Mouse (Mus musculus): Measurements from ENCODE around the gene B4galt5. TPM values are rescaled to one million over a fixed set of nuclear protein-coding genes. Genes with fewer than 3 reads are reported as not detected.
A peak's percentile ranks its signal among the peaks of the same experiment; 100 is the strongest.

B4galt5 gene
- total RNA-seq, 2 experiments from 2014 or later, result 40.0 to 41.0 TPM

DNA sequence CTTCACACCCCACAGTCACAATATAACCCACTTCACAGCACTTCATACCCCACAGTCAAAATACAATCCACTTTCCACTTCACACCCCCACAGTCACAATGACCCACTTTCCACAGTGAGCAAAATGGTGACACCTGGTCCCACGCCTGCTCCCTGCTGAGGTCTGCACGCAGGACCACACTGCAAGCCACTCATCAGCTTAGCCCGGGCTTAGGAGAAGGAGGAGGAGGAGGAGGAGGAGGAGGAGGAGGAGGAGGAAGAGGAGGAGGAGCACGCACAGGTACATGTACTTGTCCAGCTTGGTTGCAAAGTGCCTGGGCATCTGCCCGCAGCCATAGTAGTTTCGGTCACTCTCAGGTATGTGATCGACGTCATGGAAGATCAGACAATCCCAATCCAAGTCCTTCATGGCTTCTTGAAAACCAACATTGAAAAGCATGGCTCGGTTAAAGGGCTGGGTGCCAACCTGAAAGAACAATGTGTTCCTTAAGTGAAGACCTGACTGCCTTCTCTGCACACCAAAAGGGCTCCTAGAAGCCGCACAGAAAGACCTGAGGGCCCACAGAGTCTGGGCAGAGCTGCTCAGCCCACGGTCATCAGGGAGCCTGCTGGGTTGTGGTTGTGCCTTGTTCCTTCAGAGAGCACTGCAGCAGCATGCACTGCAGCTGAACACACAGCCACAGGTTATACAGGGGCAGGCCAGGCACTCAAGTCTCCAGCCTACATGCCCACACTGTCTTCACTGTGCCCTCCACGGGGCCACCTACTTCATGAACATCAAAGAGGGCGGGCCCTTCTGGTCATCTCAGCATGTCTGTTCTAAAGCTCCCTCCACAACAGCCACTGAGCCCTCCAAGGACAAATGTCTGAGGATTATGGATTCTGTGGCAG is 43.4 kb downstream of the B4galt5 start:
- DNase-seq (ENCODE audit: low spot score in 2 of 2), result peak in 1 of 2 experiments; percentile 12

DNA sequence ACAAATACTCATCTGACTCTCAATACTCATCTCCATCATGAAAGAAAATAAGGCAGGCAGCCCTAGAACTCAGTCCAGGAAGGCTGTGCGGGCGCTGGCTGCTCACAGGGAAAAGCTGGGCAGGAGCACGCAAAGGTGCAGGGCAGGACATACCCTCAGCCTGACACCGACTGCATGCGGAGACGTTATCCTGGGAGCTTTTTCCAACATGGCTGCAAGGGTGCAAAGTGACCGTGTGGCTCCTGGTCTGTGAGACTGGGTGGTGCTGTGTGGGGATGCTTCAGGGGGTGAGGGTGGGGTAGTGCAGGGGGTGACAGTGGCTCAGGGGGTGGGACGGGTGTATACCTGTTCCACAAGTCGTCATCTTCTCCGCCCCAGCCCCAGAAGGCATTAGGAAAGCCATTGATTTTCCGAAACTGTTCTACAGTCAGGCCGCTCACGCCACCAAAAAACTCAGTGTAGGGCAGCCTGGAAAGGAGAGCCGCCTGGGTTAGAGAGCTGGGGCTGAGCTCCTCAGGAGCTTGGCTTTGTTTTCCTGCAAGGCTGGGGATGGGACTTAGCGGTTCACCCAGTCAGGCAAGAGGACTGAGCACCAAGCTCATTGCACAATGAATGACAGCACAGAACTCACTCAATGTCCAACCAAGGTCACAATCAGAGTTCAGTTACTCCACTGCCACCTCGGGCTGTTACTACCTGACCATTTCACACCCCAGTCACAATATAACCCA is 44.2 kb downstream of the B4galt5 start:
- peak in 1 of 2 experiments; percentile 12 for DNase-seq (ENCODE audit: low spot score in 2 of 2)

DNA sequence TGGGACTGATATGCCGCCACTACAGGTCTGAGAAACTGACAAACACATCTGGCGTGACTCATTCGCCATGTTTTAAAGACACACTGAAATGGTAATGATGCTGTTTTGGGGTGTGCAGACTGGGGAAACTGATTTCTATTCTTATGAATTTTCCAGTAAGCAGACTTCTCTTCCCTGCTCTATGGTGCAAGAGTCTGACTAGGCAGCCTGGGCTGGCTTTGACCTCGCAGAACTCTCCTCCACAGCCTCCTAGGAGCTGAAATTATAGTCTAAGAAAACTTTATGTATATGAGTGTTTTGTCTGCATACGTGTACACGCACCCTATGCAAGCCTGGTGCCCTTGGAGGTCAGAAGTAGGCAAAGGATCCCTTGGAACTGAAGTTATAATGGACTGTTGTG is 45.2 kb downstream of the B4galt5 start:
- DNase-seq (ENCODE audit: low spot score in 2 of 2), result peak in 1 of 2 experiments; percentile 9

DNA sequence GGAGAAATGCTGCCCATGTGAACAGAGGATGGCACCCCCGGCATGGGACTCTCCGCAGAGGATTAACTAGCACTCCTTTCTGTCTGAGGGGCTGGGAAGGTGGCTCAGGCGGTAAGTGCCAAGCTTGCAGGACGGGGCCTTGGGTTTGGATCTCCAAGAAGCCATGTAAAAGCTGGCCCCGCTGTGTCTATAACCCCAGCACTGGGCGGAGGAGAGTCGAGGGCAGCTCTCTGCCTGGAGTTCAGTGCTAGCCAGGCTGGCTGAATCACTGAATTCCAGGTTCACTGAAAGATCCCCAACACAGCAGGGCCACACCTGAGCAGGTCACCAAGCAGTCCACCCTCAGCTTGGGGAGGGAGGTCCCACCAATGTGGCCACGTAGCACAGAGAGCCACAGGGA is 45.8 kb downstream of the B4galt5 start:
- DNase-seq (ENCODE audit: low spot score in 2 of 2), result peak in 1 of 2 experiments; percentile 12

DNA sequence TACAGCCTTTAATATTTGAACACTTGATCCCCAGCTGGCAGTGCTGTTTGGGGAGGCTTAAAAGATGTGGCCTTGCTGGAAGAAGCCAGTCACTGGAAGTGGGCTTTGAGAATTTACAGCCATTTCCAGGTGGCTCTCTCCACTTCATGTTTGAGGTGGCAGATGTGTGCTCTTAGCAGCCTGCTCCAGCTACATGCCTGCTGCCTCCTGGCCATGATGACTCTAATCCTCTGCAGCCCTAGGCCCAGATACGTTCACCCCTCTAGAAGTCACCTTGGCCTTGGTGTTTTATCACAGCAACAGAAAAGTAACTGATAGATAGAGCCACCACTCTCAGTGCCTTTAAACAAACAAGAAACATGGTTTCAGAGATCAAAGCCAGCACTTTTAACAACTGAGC is 46.3 kb downstream of the B4galt5 start:
- DNase-seq (ENCODE audit: low spot score in 2 of 2), result peak in 1 of 2 experiments; percentile 8

DNA sequence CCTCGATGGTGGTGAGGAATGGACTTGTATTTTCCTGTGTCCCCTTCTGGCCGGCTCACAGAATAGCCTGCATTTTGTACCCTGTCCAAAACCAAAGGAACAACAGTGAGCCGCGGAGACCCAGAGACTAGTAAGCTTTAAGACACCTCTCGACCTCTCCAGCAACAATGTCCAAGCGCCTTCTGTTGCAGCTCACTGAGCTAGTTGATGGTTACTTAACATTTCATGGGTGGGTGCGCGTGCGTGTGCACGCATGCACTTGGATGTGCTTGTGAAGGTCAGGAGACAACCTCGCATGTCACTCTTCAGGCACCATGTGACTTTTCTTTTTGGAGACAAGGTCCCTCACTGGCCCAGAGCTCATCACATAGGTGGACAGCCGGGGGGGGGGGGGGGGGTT is 47.0 kb downstream of the B4galt5 start:
- DNase-seq (ENCODE audit: low spot score in 2 of 2), result peak in 1 of 2 experiments; percentile 9

DNA sequence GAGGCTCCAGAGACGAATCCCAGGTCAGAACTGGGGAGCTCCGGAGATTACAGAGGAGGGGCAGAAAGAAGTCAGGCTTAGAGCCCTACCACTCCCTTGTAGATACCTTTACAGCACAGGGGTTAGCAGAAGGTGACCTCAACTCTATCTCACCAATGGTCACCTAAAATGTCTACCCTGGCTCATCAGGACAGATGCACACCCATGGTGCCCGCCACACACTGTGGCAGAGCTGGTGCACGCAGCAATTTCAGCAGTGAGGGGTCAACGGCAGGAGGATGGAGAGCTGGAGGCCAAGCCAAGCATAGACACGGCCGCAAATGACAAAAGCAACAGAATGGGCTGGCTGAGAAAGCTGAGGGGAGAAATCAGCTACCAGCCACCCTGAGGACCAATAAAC is 47.4 kb downstream of the B4galt5 start:
- peak in 1 of 2 experiments; percentile 14 for DNase-seq (ENCODE audit: low spot score in 2 of 2)

DNA sequence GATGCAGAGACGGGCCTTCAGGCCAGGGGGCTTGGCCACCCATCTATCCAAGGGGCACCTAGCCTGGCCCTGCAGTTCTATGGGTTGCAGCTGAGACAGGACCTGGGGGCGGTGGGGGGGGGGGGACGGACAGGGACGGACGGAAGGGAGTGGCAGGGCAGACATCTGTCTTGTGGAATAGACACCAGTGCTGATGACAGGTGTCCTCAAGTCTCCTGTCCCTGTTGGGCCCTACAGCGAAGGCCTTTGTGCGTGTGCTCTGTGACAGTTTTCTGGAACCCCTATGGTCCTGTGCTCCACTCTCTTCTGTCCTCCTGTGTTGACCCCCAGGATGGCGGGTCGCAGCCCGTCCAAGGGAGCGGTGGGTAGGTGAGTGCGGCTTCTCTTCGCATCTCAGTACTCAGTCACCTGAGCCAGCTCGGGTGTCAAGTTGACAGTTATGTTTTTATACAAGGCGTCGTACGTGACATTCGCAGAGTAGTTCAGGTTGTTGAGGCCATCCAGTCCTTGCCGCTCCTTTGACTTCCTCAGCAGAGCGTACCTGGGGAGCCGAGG is 48.0 kb downstream of the B4galt5 start:
- peak in 1 of 2 experiments; percentile 14 for DNase-seq (ENCODE audit: low spot score in 2 of 2)

DNA sequence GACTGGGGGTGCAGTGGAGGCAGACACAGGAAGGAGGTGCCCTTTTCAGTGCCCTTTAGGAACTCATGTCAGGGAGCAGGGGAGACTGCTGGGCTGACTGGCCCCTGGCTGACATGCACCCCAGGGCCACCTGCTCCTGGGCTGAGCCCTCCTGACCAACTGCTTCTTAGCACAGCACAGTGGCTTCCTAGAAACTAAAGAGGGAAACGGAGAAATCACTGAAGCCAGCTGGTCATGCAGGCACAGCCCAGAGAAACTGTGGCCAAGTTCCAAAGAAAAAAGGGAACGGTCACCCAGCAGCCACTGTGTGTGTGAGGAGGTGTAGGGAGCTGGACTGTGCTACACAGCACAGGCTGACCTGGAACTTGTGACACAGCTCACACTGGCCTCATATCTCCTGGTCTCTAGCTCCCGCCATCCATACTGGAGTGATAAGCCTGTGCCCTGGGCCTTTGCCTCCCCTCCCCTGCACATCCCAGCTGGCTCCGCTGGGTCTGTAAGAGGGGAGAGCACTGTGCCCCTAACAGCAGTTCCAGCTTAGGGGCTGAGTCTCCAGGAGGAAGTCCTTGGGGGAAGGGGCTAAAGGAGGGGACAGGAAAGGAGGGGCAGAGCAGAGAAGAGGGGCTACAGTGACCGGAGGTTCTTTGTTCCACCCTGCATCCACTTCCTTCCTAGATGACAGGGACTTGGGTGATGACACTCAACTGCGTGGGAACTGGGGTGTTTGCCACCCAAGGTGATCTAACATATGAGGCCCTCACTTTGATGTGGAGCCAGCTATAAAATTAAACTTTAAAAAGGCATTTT is 48.9 kb downstream of the B4galt5 start:
- DNase-seq (ENCODE audit: low spot score in 2 of 2), result peak in 1 of 2 experiments; percentile 13

DNA sequence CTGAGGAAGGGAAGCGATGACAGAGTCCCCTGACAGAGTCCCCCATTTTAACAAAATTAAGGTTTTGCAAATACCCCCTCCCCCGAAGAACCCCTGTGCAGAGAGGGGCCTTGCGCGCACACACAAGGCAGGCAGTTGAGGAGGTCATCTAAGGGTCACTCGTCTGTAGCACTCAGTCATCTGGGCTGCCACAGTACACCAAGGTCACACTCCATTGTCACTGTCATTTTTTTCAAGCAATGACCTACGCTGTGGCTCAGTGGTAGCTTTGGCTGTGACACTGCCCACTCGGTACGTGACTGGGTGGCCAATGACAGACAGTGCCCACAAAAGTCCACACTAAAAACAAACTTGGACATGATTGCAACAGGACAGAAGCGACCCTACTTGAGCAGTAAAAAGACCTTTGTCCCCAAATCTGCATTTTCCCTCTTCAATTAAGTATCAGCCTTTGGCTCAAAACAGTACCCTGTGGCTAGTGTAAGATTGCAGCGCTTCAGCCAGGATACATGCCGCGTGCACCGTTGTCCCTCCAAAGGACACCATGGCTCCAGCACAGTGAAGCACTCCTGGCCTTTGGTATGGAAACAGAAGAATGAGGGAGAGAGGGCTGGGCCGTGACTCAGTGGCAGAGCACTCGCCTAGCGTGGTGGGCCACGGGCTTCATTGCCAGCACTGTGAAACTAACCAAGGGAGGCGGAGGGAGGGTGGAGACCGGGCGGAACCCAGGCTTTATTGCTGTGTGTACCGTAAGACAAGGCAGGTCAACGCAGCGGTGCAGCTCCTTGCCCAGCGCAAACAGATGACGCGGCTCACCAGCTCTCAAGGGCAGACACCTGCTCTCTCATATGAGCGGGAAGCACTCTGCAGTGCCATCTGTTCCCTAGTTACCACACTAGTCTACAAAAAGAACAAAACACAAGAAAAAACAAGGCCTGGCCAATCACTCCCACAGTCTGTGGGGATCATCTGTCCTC is 50.0 kb downstream of the B4galt5 start:
- peak in 1 of 2 experiments; percentile 19 for DNase-seq (ENCODE audit: low spot score in 2 of 2)

DNA sequence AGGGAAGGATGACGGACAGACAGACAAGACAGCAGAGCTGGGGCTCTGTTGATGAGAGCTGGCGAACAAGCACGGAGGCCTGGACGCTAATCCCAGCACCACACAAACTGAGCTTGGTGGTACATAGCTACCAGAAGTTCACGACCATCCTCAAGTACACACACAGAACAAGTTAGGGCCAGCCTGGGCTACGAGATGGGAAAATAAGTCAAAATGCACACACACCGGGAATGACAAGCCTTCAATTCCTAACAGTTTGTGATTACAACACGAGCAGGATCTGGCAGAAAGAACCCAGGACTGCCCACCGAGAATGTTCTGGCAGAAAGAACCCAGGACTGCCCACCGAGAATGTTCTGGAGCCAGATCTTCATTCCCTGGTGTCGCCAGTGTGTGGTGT is 51.0 kb downstream of the B4galt5 start:
- DNase-seq (ENCODE audit: low spot score in 2 of 2), result peak in 1 of 2 experiments; percentile 8

DNA sequence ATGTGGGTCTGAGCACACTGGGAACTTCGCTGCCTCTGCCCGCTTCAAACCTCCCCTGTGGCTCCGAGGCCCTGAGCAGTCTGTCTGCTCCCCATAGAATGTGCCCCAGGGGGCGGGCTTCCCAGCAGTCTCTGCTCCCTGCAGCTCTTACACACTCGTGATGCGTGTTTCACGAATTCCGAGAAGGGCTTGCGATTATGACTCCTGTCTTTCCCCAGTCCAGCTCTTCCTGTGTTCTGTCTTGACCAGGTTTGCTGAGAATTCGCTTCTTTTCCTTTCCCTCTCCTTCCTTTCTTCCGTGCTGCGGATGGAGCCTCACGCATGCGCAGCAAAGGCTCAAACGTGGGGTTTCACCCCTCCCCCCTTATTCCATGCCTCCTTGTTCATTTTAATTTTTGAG is 54.1 kb downstream of the B4galt5 start:
- no peak for DNase-seq (ENCODE audit: low spot score in 2 of 2)

DNA sequence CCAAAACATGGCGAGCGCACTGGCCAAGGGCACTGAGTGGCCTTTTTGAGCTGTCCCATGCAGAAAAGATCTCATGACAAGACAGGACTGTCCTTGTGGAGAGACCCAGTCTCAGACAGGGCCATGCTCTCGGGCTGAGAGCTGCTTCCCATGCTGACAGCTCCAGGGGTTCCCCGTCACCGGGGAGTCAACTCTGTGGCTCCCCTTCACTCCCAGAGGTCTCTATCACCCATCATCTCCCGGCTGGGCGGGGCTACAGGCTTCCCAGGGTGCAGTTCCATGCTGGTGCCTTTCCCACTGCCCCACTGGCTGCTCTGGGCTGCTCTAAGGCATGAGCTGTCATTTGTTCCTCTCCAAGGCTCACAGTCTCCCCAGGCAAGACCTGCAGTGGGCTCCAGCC is 54.8 kb downstream of the B4galt5 start:
- no peak for DNase-seq (ENCODE audit: low spot score in 2 of 2)

DNA sequence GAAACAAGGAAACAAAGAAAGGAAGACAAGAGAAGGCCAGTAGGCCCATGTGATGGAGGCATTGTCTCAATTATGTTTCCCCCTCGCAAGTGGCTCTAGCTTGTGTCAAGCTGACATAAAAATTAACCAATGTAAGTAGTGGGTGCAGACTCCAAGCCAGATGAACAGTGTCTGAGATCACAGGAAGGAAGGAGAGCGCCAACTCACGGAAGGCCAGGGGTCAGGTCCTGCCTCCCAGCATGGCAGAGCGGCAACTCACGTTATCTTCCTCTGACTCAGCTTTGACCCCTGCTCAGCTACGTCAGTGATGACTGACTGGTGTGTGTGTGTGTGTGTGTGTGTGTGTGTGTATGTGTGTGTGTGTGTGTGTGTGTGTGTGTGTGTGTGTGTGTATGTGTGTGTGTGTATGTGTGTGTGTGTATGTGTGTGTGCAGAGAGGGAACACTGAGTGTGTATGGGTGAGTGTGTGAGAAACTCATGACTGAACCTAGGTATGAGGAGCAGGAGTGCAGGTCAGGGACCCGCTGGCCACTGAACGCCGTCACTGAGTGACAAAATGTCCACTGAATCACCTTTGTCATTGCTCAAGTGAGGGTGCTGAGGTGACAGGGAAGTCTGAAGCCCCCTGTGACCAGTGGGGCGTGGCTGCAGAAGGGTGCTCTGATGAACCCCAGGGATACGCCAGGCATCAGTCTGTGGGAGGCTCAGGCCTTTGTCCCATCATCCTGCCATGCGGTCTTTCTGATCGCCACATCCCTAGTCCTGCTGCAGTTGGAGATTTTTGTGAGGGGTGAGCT is 55.5 kb downstream of the B4galt5 start:
- no peak for DNase-seq (ENCODE audit: low spot score in 2 of 2)

DNA sequence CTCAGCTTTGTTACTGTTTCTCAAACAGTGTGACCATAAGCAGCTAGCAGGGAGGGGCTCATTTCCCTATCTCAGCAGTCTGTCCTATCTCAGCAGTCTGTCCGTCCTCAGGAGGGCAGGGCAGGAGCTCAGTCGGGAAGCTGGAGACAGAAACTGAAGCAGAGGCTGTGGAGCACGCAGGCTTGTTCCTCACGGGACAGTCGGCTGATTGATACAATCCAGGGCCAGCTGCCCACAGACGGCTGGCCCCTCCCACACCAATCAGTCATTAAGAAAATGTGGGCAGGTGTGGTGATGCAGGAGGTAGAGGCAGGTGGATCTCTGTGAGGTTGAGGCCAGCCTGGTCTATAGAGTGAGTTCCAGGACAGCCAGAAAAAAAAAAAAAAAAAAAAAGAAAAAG is 56.1 kb downstream of the B4galt5 start:
- DNase-seq (ENCODE audit: low spot score in 2 of 2), result no peak

DNA sequence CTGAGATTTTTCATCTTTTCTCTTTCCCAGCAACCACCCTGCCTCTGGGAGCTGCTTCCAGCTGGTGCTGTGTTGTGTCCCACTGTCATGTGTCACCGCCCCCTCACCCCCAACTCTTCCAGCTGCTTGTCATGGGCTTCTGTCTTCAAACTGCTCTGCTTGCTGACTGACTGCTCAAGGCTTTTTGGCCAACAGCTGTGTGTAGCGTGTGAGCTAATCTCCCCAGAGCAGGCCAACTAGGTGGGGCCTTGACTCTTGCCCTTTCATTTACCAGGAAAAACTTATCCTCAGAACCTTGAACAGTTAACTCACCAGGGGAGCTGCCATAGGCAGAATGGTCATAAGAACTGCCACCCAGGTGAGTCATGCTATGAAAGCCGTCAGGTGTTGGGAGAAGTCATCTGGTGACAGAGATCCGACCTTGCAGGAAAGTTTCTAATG is 56.8 kb downstream of the B4galt5 start:
- DNase-seq (ENCODE audit: low spot score in 2 of 2), result no peak

DNA sequence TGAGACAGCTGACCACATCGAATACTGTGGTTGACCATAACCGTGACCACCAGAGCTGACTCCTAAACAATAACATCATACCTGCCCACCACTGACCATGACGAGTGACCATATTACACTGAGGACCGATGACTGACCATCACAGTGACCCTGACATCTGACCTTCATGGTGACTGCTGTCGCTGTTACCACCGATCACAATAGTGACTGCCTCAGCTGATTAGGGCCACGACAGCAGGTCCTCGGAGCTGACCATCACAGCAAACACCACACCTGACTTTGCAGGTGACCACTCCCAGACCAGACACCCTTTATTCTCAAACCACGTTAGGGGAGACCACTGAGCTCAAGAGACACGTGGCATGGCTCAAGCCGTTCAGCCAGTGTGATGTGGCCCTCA is 57.3 kb downstream of the B4galt5 start:
- no peak for DNase-seq (ENCODE audit: low spot score in 2 of 2)

DNA sequence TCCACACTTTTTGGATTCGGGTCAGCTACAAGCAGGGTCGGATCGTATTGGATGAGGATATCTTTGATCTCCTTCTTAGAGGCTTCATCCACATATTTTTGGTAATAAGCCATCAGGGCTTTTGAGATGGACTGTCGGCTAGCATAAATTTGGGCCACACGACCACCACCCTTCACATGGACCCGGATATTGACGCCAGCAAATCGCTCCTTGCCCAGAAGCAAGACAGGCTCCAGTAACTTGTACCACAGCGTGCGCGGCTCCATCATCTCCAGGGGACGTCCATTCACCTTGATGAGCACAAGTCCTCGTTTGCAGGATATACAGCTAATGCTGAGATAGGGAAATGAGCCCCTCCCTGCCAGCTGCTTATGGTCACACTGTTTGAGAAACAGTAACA is 67.5 kb downstream of the B4galt5 start:
- DNase-seq (ENCODE audit: low spot score in 2 of 2), result peak; percentile 6 to 12

DNA sequence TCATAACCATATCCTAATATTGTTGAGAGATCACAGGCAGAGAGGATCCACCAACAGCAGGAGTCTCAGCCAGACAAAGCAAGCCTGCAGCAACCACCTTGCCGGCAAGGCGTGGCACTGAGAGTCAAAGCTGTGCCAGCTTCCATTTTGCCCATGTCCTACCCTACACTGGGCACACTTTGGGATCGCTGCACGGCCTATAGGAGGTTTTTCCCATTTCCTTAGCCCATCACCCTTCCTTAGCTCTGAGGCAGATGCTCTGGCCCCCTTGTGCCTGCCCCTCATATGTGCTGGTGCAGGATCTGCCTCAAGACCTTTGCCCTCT is 68.0 kb downstream of the B4galt5 start:
- peak in 1 of 2 experiments; percentile 14 for DNase-seq (ENCODE audit: low spot score in 2 of 2)
